Mouse (Mus musculus) T-helper 1 cell (primary cell): Measurements from ENCODE around the gene Slc7a6os.
"Not testable (repeated sequence)": the region's sequence is repeated elsewhere in the genome, so short reads cannot be mapped to it uniquely, and the experiment has no call there.

Source experiments
- in situ Hi-C: fragments of 300-600 bp; cut with MboI, MseI; formaldehyde crosslinking; loops from one replicate; pipeline ENCODE4 v1.15.1; 2025; ENCODE audit warnings: high pct_unique_total_duplicates

Gene Slc7a6os

DNA sequence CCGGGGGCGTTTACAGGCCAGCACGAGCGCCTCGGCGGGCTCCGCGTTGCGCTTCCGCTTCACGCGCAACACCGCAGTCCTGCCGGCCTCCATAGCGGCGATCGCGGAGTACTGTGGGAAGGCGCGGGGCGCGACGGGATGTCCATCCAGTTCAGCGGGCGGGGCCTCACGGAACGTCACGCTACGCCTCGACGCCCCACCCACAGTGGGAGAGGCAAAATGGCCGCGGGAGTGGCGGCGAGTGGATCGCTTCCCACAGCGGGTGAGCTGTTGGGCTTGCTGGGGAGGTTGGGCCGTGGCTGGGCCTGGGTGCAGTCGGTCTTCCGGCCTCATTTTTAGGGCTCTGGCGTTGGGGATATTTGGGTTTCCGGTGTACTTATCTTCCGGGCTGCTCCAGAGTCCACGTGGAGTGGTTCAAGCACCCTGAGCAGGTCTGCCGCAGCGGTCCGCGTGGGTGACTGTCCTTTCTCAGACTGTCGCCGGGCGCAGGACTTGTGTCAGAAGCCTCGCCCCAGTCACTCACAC, at the start of gene Slc7a6os, which contains the start of gene Prmt7:
Gene Slc7a6os (minus strand): TSS at position 115 of the 525 bp plus-strand sequence.
Gene Prmt7 (plus strand): TSS at position 116 of the 525 bp plus-strand sequence.
- in situ Hi-C loops, result no loop called here

DNA sequence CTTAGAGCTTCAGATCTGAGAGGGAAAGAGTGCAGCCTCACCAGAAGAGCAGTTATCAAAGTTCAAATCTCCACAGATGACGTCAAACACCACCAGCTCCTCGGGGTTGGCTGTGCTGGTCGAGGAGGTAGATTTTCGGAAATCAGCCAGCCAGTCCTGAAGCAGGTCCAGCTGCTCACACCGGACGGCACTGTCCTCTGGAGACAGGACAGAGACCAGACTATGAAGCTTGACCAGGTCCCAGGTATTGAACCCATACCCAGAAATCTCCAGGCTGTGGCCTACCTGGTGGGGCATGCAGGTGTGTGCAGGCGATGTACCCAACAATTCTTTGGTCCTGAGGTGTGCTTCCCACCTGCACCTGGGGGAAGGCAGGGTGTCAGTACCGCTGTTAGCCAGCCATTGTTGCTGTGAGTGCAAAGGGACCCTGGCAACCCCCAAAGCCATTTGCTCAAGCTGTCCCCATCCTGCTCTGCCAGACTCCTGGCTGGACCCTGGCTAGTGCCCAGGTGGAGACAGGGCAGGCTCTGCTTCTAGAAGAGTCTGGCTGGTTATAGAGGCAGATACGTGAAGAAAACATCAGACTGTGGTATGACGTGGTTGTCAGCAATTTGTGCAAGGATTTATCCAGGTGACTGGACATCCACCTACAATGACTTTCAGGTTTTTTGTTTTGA, 49.0 kb upstream of the Slc7a6os start:
- in situ Hi-C loops, result no loop called here

DNA sequence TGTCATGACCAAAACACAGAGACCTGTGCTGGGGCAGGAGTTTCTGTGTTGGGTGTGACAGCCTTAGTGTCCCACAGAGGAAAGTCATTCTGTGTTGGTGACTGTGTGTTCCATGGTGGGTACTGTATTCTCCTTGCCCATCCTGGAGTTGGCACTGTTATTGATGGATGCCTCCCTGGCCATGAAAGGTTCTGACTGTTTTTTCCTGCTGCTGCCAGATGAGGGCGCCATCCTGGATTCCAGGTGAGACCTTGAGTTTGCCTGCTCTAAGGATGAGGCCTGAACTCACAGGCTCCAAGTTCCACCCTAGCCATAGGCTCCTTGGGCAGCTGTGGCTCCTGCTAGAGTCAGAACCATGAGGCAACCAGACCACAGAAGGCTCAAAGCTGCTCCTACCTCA, 47.4 kb upstream of the Slc7a6os start:
- in situ Hi-C loops, result no loop called here

DNA sequence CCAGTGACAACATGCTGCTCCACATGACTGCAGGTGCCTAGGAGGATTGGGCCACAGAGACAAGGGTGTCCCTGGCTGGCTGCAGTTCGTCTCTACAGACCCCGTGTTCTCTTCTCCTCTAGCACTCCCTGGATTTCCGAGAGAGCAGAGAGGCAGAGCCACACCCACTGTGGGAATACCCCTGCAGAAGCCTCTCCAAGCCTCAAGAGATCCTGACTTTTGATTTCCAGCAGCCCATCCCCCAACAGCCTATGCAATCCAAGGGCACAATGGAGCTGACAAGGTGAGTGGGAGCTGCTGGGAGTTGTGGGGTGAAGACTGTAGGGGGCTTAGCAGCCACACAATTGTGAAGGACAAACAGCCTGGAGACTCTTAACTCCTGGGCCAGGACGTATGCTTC, 39.5 kb upstream of the Slc7a6os start:
- in situ Hi-C loops, result no loop called here

DNA sequence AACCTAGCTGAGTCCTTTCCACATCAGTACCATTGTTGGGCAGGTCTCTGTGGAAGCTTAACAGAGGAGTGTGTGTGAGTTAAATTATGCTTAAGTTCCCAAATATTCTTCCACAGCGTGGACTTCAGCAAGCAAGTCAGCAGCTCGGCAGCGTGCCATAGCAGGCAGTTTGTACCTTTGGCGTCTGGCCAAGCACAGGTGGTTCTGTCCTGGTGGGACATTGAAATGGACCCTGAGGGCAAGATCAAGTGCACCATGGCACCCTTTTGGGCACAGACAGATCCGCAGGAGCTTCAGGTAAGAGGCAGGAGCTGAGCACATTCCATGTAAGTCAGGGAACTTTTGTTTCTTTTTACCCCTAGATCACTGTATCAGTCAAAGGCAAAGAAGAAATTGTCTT, 26.4 kb upstream of the Slc7a6os start:
- in situ Hi-C loops, result loop anchor here (10.0 to 25.0 kb wide), 2 partner anchors 662 to 1125 kb away; no protein-coding TSS in a partner anchor

DNA sequence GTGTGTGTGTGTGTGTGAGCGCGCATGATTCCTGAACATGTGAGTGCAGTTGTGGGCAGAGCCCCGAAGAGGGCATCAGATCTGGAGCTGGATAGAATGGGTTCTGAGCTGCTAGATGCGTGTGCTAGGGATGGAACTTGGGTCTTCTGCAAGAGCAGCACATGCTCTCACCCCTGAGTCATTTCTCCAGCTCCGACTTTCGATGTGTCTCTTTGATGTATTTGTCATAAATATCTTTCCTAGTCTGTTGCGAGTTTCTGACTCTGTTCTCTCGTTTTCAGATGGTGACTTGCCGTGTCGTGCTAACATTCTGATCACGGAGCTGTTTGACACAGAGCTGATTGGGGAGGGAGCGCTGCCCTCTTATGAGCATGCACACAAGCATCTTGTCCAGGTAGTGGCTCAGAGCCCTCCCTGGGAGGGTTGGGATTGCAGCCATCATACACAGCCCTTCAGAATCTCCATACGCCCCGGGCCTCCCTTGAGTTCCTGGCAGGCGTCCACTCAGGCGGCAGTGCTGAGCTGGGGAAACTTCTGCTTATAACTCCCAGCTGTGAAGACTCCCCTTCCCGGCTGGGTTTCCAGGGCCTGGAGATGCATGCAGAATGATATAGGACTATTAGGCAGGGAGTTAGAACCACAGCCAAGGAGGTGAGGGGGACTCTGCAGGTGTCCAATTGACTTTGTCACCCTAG, 24.0 kb upstream of the Slc7a6os start:
- in situ Hi-C loops, result loop anchor here (10.0 to 25.0 kb wide), 2 partner anchors 660 to 1128 kb away; no protein-coding TSS in a partner anchor

DNA sequence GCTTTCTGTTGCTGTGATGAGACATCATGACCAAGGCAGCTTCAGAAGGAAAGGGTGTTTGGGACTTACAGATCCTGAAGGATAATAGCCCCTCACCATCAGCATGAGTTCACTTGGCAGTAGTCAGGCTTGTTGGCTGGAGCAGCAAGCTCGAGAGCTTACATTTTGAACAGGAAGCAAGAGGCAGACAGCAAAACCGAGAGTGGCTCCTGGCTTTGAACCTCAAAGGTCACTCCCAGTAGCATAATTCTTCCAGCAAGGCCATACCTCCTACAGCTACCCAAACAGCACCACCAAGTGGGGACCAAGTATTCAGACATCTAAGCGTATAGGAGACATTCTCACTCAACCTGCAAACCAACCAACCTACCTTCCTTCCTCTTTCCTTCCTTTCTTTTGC, 22.0 kb upstream of the Slc7a6os start:
- in situ Hi-C loops, result loop anchor here (10.0 to 25.0 kb wide), 2 partner anchors 658 to 1130 kb away; no protein-coding TSS in a partner anchor

DNA sequence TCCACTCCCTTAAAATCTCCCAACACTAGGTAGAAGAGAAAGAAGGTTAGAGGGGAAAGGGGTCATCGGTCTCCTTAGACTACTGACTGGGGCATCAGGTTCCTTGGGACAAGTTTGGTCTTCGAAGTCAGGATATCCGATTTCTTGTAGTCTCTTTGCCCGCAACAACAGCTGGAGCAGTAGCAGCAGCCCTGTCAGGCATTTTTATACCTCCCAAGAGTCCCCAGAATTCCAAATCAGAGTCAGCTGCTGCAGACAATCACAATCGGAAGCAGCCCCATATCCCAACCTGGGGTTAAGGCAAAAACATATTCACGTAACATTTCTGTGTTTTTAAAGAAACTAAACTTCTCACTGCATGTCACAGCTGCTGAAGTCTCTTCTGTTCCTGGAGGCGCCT, 20.8 kb upstream of the Slc7a6os start:
- in situ Hi-C loops, result loop anchor here (10.0 to 25.0 kb wide), 2 partner anchors 657 to 1131 kb away; no protein-coding TSS in a partner anchor

DNA sequence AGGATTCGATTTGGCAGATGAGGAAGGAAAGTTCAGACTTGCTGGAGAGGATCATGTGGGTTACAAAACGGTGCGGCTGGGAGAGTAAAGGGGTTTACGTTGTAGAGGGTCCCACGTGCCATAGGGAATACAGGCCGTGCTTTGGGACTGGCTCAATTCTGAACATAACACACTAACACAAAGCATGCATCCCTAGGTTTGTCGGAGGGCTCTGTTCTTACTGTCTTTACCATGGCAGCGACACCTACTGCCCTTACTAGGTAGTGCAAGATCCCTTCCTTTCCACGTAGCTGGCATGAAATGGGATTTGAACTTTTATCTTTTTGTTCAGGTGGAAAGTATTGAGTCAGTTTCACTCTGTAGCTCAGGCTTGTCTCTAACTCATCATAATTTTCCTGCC, 15.9 kb upstream of the Slc7a6os start:
- in situ Hi-C loops, result loop anchor here (25.0 kb wide), 1 partner anchor 1136 kb away; no protein-coding TSS in a partner anchor

DNA sequence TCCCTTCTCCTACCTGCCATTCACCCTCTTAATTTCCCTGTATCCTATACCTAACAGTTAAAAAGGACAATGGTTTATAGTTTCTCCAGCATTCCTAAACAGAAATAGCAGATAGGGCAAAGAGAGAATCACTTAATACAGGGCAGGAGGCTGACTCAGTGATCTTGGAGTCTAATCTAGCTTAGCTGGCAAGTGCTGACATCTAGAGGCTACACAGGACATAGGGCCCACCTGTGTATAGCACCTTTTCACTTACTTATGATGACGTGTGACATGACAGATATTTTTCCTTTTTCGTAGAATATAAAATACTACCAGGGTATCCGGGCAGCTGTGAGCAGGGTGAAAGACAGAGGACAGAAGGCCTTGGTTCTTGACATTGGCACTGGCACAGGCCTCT, 8.9 kb upstream of the Slc7a6os start:
- in situ Hi-C loops, result no loop called here

DNA sequence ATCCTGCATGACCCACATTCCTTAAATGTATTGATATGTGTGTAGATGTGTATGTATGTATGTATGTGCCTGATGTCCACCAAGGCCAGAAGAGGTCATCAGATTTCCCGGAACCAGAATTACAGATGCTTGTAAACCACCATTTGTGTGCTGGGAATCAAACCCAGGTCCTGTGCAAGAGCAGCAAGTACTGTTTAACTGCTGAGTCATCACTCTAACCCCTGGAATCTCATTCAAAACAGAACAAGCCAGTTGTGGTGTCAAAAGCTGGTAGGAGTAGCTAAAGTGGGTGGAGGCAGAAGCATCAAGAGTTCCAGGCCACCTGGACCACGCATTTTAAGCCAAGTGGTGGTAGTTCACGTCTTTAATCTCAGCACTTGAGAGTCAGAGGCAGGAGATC, 3.2 kb upstream of the Slc7a6os start:
- in situ Hi-C loops, result no loop called here

DNA sequence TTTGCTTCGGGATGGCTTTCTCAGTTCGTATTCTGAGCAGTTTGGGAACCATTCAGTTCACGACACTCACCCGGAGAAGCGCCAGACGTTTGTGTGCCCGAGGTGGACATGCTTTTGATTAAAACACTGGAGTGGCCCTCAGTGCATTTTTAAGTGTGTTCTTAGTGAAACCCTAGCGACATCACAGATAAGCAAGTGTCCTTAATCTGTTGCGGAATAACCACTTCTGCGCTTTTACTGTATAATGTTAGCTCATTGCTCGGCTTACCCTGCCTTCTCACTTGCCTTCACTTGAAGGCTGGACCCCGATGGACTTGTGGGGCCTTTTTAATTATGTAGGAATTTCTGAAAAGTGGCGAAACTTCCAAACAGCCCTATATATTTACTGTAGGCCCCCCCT, 686 bp upstream of the Slc7a6os start:
- in situ Hi-C loops, result no loop called here

DNA sequence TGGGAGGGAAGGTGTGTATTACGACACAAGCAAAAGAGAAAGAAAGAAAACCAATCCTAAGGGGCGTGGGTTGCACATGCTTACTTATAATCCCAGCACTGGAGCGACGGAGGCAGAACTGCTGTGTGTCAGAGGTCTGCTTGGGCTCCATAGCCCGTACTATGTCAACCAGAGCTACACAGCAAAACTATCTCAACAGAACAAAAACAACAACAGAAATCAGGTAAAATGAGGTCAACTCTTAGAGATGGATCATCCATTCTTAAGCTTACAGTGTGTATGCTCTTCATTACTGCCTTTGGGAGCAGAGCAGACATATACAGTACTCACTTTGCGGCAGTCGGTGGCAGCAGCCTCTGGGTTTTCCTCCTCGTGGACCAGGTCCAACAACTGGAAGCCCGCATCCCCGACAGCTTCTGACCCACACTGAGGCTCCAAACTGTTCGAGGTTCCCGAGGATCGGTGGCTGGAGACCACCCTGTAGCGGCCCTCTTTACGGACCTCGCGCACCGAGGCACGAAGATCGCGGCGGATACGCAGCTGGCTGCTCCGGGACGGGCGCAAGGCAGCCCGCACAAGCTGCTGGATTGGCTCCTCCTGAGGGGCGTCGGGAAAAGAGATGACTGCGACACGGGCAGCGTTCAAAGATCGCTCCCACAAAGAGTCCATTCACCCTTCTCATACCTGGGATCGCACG, 552 bp downstream of the Slc7a6os start:
- in situ Hi-C loops, result no loop called here

DNA sequence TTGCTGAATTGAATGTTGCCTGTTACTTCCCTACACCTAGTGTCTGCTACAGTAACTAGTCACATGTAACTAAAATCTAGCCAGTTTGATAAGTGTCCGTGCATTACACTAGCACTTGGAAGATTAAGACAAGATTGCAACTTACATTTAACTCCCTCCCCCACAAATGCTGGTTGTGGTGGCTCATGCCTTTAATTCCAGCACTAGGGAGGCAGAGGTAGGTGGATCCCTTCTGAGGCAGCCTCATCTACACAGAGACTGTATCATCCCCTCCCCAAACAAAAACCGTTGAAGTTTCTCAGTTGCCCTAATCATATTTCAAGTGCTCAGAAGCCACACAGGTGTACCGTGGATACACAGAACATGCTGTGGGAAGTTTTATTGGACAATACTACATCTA, 11.1 kb downstream of the Slc7a6os start:
- in situ Hi-C loops, result not testable (repeated sequence)

DNA sequence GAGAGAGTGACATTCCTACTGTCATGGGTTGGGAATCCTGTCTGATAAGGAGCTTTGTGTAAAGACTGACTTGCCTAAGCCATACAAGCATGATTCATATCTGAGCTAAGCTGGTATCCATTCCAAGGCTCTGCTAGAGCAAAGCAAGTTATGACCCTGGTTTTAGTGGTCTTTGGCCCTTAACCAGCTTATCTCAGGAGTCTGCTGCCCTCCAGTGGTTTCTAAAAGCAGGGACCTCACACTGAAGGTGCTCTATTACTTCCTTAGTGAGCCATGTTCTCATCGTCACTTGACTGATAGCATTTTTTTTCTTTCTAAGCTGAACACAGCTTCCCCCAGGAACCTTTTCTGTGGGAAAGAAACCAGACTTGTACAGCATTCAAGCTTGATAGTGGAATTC, 12.0 kb downstream of the Slc7a6os start:
- in situ Hi-C loops, result no loop called here

DNA sequence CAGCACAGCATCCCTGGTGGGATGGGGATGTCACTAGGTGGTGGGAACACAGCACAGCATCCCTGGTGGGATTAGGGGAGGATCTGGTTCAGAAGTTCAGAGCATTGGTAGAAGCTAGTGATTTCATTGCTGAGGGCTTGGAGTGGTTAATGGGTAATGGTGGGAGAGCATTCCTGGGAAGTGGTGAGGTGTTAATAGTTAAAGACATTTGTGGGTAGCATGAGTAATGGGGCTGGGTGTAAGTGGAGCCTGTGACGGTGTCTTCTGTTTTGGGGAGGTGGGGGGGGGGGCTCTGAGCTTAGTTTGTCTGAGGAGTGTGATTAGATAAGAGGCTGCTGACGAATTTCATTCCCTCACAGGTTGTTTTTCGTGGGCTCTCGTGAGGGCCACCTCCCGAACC, 16.7 kb downstream of the Slc7a6os start:
- in situ Hi-C loops, result no loop called here

DNA sequence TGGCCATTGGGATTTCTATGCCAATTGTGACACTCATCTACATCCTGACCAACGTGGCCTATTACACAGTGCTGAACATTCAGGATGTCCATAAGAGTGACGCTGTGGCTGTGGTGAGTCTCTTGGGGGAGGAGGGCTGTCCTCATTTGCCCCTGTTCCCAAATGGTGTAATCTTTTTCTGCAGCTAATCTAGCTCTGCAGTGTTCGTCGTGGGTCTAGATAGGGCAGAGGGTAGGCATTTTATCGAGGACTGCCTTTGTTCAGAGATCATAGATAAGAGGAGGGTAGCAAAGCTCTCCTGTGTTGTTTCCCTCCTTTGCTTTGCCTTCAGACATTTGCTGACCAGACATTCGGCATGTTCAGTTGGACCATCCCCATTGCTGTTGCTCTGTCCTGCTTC, 17.6 kb downstream of the Slc7a6os start:
- in situ Hi-C loops, result no loop called here

DNA sequence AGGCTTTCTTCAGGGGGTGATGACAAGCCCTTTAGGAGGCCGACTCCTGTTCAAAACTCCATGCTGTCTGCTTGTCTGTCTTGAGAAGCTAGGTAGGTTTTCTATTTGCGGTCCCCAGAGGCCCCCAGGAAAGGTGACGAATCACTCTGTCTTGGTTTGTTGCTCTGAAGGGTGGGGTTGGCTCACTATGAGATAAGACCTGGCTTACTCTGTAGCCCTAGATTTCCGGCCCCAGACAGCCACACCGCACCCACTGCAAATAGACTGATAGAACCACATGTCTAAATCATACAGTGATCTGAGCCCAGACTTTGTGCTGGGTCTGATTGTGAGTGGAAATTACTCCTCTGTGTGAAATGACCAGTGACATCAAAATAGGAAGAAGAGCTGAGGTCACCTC, 19.1 kb downstream of the Slc7a6os start:
- in situ Hi-C loops, result no loop called here

DNA sequence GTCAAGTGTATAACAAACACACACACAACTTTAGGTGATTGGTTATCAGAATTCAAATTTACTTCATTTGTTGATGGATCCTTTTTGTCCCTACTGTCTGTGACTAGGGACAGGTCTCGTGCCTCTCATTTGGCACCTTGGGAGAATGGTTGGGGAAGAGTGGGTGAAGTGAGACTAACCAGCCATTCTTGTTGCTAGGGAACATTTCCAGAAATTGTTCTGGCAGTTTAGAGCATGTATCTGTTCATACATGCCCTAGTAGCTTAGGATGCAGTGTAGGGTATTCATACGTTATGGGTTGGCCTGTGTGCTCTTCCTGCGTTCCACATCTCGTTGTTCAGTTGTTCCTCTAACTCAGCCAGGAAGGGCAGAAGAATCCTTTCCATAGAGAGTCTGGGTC, 21.6 kb downstream of the Slc7a6os start:
- in situ Hi-C loops, result no loop called here

DNA sequence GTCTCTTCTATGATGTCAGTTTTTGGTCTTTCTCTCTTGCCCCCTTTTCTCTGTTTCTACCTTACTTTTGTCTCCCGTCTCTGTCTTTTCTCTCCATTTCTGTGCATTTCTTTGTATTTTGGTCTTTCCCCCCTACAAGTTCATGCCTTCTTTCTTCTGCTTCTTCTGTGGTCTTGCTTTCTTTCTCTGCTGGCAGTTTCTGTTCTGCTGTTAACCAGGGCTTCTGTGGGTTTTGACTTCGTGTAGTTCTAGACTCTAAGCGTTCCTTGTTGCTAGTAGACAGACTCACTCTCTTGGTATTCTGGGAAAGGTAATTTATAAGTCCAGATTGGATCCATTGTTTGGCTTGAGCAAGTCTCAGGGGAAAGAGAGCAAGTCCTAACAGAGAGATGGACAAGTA, 24.3 kb downstream of the Slc7a6os start:
- in situ Hi-C loops, result no loop called here

DNA sequence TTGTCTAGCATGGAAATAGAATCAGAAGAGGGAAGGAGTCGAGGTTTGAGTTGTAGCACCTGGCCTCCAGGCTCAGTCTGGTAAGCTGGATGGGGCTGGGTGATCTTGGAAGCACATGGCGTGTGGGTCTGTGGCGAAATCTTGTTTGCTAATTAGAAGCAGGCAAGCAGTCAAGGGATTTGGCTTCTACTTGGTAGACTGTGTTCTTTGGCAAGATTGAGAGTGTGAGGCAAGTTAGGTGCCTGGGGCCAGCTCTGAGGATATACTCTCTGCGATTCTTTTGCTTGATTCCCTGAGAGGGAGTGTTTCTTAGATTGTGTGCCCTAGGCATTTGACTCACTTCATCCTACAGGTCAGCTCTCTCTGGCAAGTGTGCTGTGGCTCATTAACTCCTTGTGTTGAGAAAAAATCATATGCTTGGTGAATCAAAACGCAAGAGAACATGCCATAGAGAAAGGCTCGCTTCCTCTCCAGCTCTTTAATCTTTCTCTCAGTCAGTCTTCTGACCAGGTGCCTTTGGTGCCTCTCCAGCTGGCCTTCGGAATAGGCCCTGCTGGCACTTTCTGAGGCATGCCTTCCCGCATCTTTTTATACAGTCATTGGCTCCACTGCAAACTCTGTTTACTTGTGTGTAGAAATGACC, 25.0 kb downstream of the Slc7a6os start:
- in situ Hi-C loops, result no loop called here

DNA sequence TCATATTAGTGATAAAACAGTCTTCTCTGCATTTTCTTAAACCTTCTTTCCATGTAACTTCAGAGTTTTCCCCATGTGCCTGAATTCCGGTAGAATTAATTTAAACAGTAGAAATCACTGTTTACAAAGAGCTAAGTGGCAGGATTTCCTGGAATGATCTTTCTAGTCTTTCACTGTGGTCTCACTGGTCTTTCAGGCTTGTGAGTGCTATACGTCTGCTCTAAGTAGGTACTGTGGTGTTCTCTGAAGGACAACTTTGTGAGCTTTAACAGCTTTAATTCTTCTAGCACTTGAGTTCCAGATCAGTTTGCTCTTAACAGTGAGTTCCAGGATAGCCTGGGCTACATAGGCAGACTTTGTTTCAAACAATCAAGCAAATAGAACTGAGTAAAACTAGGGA, 32.3 kb downstream of the Slc7a6os start:
- in situ Hi-C loops, result no loop called here
